Mouse (Mus musculus) neural tube, embryonic 13.5 days (tissue): ENCODE results near the gene Angpt4. TPM values are rescaled to one million over a fixed set of nuclear protein-coding genes. Genes with fewer than 3 reads are reported as not detected.

Experiments
- ATAC-seq: fragments of 200-750 bp; cut with Nextera tagmentation; 2 replicates; pipeline ENCODE4 v1.8.0; 2017; ENCODE audit warnings: low read depth, mild to moderate bottlenecking, moderate TSS enrichment, moderate library complexity
- H3K27ac ChIP-seq: fragments of 300-500 bp; sonication (generic); replicated peaks from 2 replicates; pipeline ENCODE4 v1.5.1; 2015; ENCODE audit warnings: moderate library complexity, mild to moderate bottlenecking, inconsistent platforms
- H3K27me3 ChIP-seq: fragments of 300-500 bp; sonication (generic); 2 replicates; pipeline ENCODE4 v1.6.1; 2015; ENCODE audit warnings: mild to moderate bottlenecking, inconsistent platforms
- H3K36me3 ChIP-seq: fragments of 300-500 bp; sonication (generic); 2 replicates; pipeline ENCODE4 v1.6.1; 2015; ENCODE audit warnings: mild to moderate bottlenecking, inconsistent platforms
- H3K4me1 ChIP-seq: fragments of 300-500 bp; sonication (generic); replicated peaks from 2 replicates; pipeline ENCODE4 v1.6.1; 2015; ENCODE audit warnings: inconsistent platforms
- H3K4me2 ChIP-seq: fragments of 300-500 bp; sonication (generic); 2 replicates; pipeline ENCODE4 v1.6.1; 2015; ENCODE audit warnings: inconsistent platforms, mild to moderate bottlenecking, moderate library complexity
- H3K4me3 ChIP-seq: fragments of 300-500 bp; sonication (generic); 2 replicates; pipeline ENCODE4 v1.5.1; 2015; ENCODE audit warnings: mild to moderate bottlenecking, inconsistent platforms
- H3K9ac ChIP-seq: fragments of 300-500 bp; sonication (generic); 2 replicates; pipeline ENCODE4 v1.6.1; 2015; ENCODE audit warnings: moderate library complexity, mild to moderate bottlenecking, inconsistent platforms
- H3K9me3 ChIP-seq: fragments of 300-500 bp; sonication (generic); 2 replicates; pipeline ENCODE4 v1.6.1; 2016; ENCODE audit warnings: inconsistent platforms
- WGBS: fragments of 180-500 bp; shearing (Covaris S2); methylation state at CpG from one replicate; pipeline ENCODE4 v1.1.7; 2015; 5-methylcytosine and 5-hydroxymethylcytosine counted together
- polyA plus RNA-seq: library from polyadenylated mRNA; unstranded; fragments of >200 nt; fragmentation: Nextera tagmentation; extraction: Ambion mirVana; gene quantifications from 2 replicates; pipeline ENCODE4 v1.2.1, GENCODE M21; 2015

The Angpt4 gene
- polyA plus RNA-seq, 1 experiment from 2014 or later, result 0.63 TPM

GRCm38 (mm10) chr2:151915111-151915510, 4.1 kb downstream of the Angpt4 start:
- WGBS, result 21% methylated on average over 2 of the region's 2 CpGs
- Histone ChIP-seq H3K9ac (no peak overlapping the region), H3K27me3 (no peaks in the 10 kb centered on the region), H3K4me1 (peaks cover 31% of the 10 kb centered on the region), H3K4me3 (no peak overlapping the region), H3K4me2 (no peak overlapping the region), H3K36me3 (no peaks in the 10 kb centered on the region), H3K27ac (no peak overlapping the region), H3K9me3 (no peaks in the 10 kb centered on the region)
- ATAC-seq, result no peak

GRCm38 (mm10) chr2:151916061-151916831, 5.2 kb downstream of the Angpt4 start:
- Histone ChIP-seq H3K27me3 (no peaks in the 10 kb centered on the region), H3K4me2 (no peak overlapping the region), H3K4me1 (peaks cover 21% of the 10 kb centered on the region), H3K36me3 (no peaks in the 10 kb centered on the region), H3K9me3 (no peaks in the 10 kb centered on the region), H3K9ac (0 out of 2 replicates have a peak overlapping the region, but pooled peaks have one; percentile 38), H3K4me3 (no peak overlapping the region), H3K27ac (peak overlapping the region; percentile 33; the same call in 1 of the 2 replicates)
- 0 out of 2 replicates have a peak, but pooled peaks have one; percentile 24 for ATAC-seq
- WGBS, result 44% methylated on average over 13 of the region's 13 CpGs

GRCm38 (mm10) chr2:151919140-151919539, 8.1 kb downstream of the Angpt4 start:
- no peaks in the 10 kb centered on the region for H3K27me3 ChIP-seq
- no peak overlapping the region for H3K4me3 ChIP-seq
- 80% methylated on average over 9 of the region's 9 CpGs for WGBS
- no peak overlapping the region for H3K27ac ChIP-seq
- no peak overlapping the region for H3K9ac ChIP-seq
- ATAC-seq, result no peak
- H3K36me3 ChIP-seq, result no peaks in the 10 kb centered on the region
- H3K4me1 ChIP-seq, result peaks cover 12% of the 10 kb centered on the region
- H3K4me2 ChIP-seq, result no peak overlapping the region
- no peaks in the 10 kb centered on the region for H3K9me3 ChIP-seq

GRCm38 (mm10) chr2:151921068-151921467, 10.1 kb downstream of the Angpt4 start:
- Histone ChIP-seq H3K27ac (no peak overlapping the region), H3K4me3 (no peak overlapping the region), H3K4me2 (no peak overlapping the region), H3K27me3 (no peaks in the 10 kb centered on the region), H3K9me3 (no peaks in the 10 kb centered on the region), H3K4me1 (peaks cover 7% of the 10 kb centered on the region), H3K9ac (no peak overlapping the region), H3K36me3 (no peaks in the 10 kb centered on the region)
- no peak for ATAC-seq
- WGBS, result 69% methylated on average over 8 of the region's 8 CpGs

GRCm38 (mm10) chr2:151921596-151921995, 10.6 kb downstream of the Angpt4 start:
- Histone ChIP-seq H3K9ac (no peak overlapping the region), H3K27me3 (no peaks in the 10 kb centered on the region), H3K9me3 (no peaks in the 10 kb centered on the region), H3K4me3 (no peak overlapping the region), H3K27ac (no peak overlapping the region), H3K36me3 (no peaks in the 10 kb centered on the region), H3K4me1 (peaks cover 2% of the 10 kb centered on the region), H3K4me2 (no peak overlapping the region)
- 65% methylated on average over 4 of the region's 4 CpGs for WGBS
- ATAC-seq, result no peak

GRCm38 (mm10) chr2:151924276-151924675, 13.3 kb downstream of the Angpt4 start:
- no peak overlapping the region for H3K27ac ChIP-seq
- no peak for ATAC-seq
- H3K4me1 ChIP-seq, result no peaks in the 10 kb centered on the region
- no peaks in the 10 kb centered on the region for H3K27me3 ChIP-seq
- WGBS, result 82% methylated on average over 7 of the region's 7 CpGs
- no peaks in the 10 kb centered on the region for H3K9me3 ChIP-seq
- no peak overlapping the region for H3K4me2 ChIP-seq
- H3K4me3 ChIP-seq, result no peak overlapping the region
- H3K9ac ChIP-seq, result no peak overlapping the region
- no peaks in the 10 kb centered on the region for H3K36me3 ChIP-seq

- H3K36me3 ChIP-seq, result no peaks in the 10 kb centered on the region
- H3K4me2 ChIP-seq, result no peak overlapping the region
- no peak overlapping the region for H3K4me3 ChIP-seq
- 0 out of 2 replicates have a peak overlapping the region, but pooled peaks have one; percentile 28 for H3K27ac ChIP-seq
- no peaks in the 10 kb centered on the region for H3K9me3 ChIP-seq
- no peak overlapping the region for H3K9ac ChIP-seq
- ATAC-seq, result peak; percentile 14; the same call in 1 of the 2 replicates
- 71% methylated on average over 4 of the region's 4 CpGs for WGBS
- H3K27me3 ChIP-seq, result no peaks in the 10 kb centered on the region
- H3K4me1 ChIP-seq, result no peaks in the 10 kb centered on the region
These were observed 14.7 kb downstream of the Angpt4 start for GRCm38 (mm10) chr2:151925715-151926114.

- H3K4me3 ChIP-seq, result no peak overlapping the region
- H3K9me3 ChIP-seq, result no peaks in the 10 kb centered on the region
- H3K27me3 ChIP-seq, result no peaks in the 10 kb centered on the region
- WGBS, result 95% methylated on average over 11 of the region's 11 CpGs
- H3K36me3 ChIP-seq, result no peaks in the 10 kb centered on the region
- ATAC-seq, result no peak
- no peak overlapping the region for H3K9ac ChIP-seq
- H3K4me1 ChIP-seq, result no peaks in the 10 kb centered on the region
- H3K27ac ChIP-seq, result no peak overlapping the region
- no peak overlapping the region for H3K4me2 ChIP-seq
These were observed 16.1 kb downstream of the Angpt4 start for GRCm38 (mm10) chr2:151927103-151927502.

- peak; percentile 59; the same call in 1 of the 2 replicates for ATAC-seq
- Histone ChIP-seq H3K36me3 (no peaks in the 10 kb centered on the region), H3K4me3 (no peak overlapping the region), H3K9me3 (no peaks in the 10 kb centered on the region), H3K27ac (no peak overlapping the region), H3K4me2 (no peak overlapping the region), H3K9ac (no peak overlapping the region), H3K4me1 (no peaks in the 10 kb centered on the region), H3K27me3 (no peaks in the 10 kb centered on the region)
- 32% methylated on average over 7 of the region's 7 CpGs for WGBS
These were observed 19.5 kb downstream of the Angpt4 start for GRCm38 (mm10) chr2:151930389-151931074.

- Histone ChIP-seq H3K27ac (peak overlapping the region; percentile 33; the same call in 1 of the 2 replicates), H3K27me3 (no peaks in the 10 kb centered on the region), H3K9ac (no peak overlapping the region), H3K4me3 (no peak overlapping the region), H3K36me3 (no peaks in the 10 kb centered on the region), H3K4me2 (no peak overlapping the region), H3K4me1 (peaks cover 12% of the 10 kb centered on the region), H3K9me3 (no peaks in the 10 kb centered on the region)
- WGBS, result 40% methylated on average over 3 of the region's 3 CpGs
- ATAC-seq, result no peak
These were observed 26.9 kb downstream of the Angpt4 start for GRCm38 (mm10) chr2:151937893-151938292.

- ATAC-seq, result no peak
- H3K27me3 ChIP-seq, result no peaks in the 10 kb centered on the region
- no peak overlapping the region for H3K9ac ChIP-seq
These were observed 27.8 kb downstream of the Angpt4 start for GRCm38 (mm10) chr2:151938780-151939200.

GRCm38 (mm10) chr2:151939651-151940420, 28.8 kb downstream of the Angpt4 start:
- no peaks in the 10 kb centered on the region for H3K27me3 ChIP-seq
- peaks cover 12% of the 10 kb centered on the region for H3K4me1 ChIP-seq
- H3K27ac ChIP-seq, result no peak overlapping the region
- ATAC-seq, result no peak
- no peak overlapping the region for H3K4me3 ChIP-seq
- no peak overlapping the region for H3K9ac ChIP-seq
- H3K36me3 ChIP-seq, result no peaks in the 10 kb centered on the region
- 78% methylated on average over 5 of the region's 5 CpGs for WGBS
- no peak overlapping the region for H3K4me2 ChIP-seq
- H3K9me3 ChIP-seq, result no peaks in the 10 kb centered on the region

More at GRCm38 (mm10) chr2:151938780-151939200, 27.8 kb downstream of the Angpt4 start:
- Histone ChIP-seq H3K4me2 (no peak overlapping the region), H3K36me3 (no peaks in the 10 kb centered on the region), H3K9me3 (no peaks in the 10 kb centered on the region), H3K27ac (no peak overlapping the region), H3K4me1 (peaks cover 12% of the 10 kb centered on the region), H3K4me3 (no peak overlapping the region)
- 60% methylated on average over 11 of the region's 11 CpGs for WGBS
